Mouse (Mus musculus): ENCODE data around the gene Adamts12.

GRCm38 (mm10) chr15:11383796-11384195 is 319.2 kb downstream of the Adamts12 start:
- TF ChIP-seq CTCF (IDR thresholded peaks at IDR 0.05; ENCODE audit: borderline replicate concordance, control insufficient read depth, extremely low read depth, insufficient read depth, low read length, poor library complexity) (no peak), POLR2A (IDR thresholded peaks at IDR 0.05; ENCODE audit: control insufficient read depth, extremely low read depth, insufficient read depth, low read length, poor library complexity) (no peak)

Data from thymus, adult 2 months (tissue).